Mouse (Mus musculus) CH12.LX (cell line): ENCODE measurements around the gene Clcn6. TPM values are rescaled to one million over a fixed set of nuclear protein-coding genes. Genes with fewer than 3 reads are reported as not detected.

Experiments used
- DNase-seq: peaks from one replicate; pipeline ENCODE4 v3.0.0-alpha.2; 2013; ENCODE audit errors: extremely low read depth
- H3K27ac ChIP-seq: 2 replicates; pipeline ENCODE4 v1.5.1; 2012; ENCODE audit warnings: low read depth, mild to moderate bottlenecking, control low read depth, moderate library complexity; ENCODE audit not compliant: insufficient read depth
- H3K27me3 ChIP-seq: replicated peaks from 2 replicates; pipeline ENCODE3; 2012; ENCODE audit warnings: inconsistent platforms
- H3K36me3 ChIP-seq, 2 experiments: replicated peaks in 1 of 2; 2 replicates each; pipeline versions ENCODE3 to v1.6.1; 2012; ENCODE audit warnings: inconsistent platforms in 1 of 2, low read length in 1 of 2, mild to moderate bottlenecking in 1 of 2, mixed read lengths in 1 of 2, moderate library complexity in 1 of 2; ENCODE audit not compliant: control insufficient read depth in 1 of 2, insufficient read depth in 1 of 2
- H3K4me1 ChIP-seq, 2 experiments: 2 replicates each; pipeline ENCODE4 v1.6.1; 2012; ENCODE audit warnings: inconsistent platforms in 1 of 2, moderate library complexity in 1 of 2; ENCODE audit not compliant: insufficient read depth in 2 of 2, control insufficient read depth in 1 of 2
- H3K4me2 ChIP-seq: 2 replicates; pipeline ENCODE4 v1.6.1; 2012; ENCODE audit warnings: low read depth, mild to moderate bottlenecking, control low read depth; ENCODE audit not compliant: poor library complexity, insufficient read depth, severe bottlenecking
- H3K4me3 ChIP-seq, 3 experiments: fragments of 150-350 bp in 1 of 3; sonication (generic) in 1 of 3; replicated peaks in 1 of 3; 2 replicates each; pipeline versions ENCODE3 to v1.5.1; 2011 to 2012; ENCODE audit warnings: low read depth in 2 of 3, low read length in 2 of 3, mild to moderate bottlenecking in 2 of 3, moderate library complexity in 2 of 3, control low read depth in 1 of 3, improper control_type of control experiment in 1 of 3, inconsistent platforms in 1 of 3, mixed read lengths in 1 of 3; ENCODE audit not compliant: poor library complexity in 1 of 3
- H3K79me2 ChIP-seq: replicated peaks from 2 replicates; pipeline ENCODE4 v1.6.1; 2012; ENCODE audit warnings: mild to moderate bottlenecking, moderate library complexity; ENCODE audit not compliant: control insufficient read depth, poor library complexity, insufficient read depth, severe bottlenecking; ENCODE audit errors: extremely low read depth
- H3K9ac ChIP-seq: 2 replicates; pipeline ENCODE4 v1.6.1; 2012; ENCODE audit warnings: low read depth, mild to moderate bottlenecking, control low read depth, moderate library complexity; ENCODE audit not compliant: insufficient read depth
- H3K9me3 ChIP-seq: replicated peaks from 2 replicates; pipeline ENCODE3; 2012; ENCODE audit warnings: low read length, inconsistent platforms, mixed read lengths
- BHLHE40 ChIP-seq: IDR thresholded peaks from 2 replicates; pipeline ENCODE4 v1.6.1; 2011; ENCODE audit warnings: mild to moderate bottlenecking, low read depth, low read length, improper control_type of control experiment
- CHD2 ChIP-seq: IDR thresholded peaks from 2 replicates; pipeline ENCODE4 v1.6.1; 2011; ENCODE audit warnings: low read length, improper control_type of control experiment
- HCFC1 ChIP-seq: IDR thresholded peaks from 2 replicates; pipeline ENCODE4 v1.6.1; 2012; ENCODE audit warnings: low read depth, mild to moderate bottlenecking, inconsistent platforms, low read length, improper control_type of control experiment
- IRF4 ChIP-seq: IDR thresholded peaks from 2 replicates; pipeline ENCODE4 v1.6.1; 2014; ENCODE audit warnings: low read depth, mild to moderate bottlenecking, inconsistent platforms, low read length, improper control_type of control experiment
- JUND ChIP-seq: conservative IDR thresholded peaks from 2 replicates; pipeline ENCODE4 v1.6.1; 2011; ENCODE audit warnings: low read depth, low read length, improper control_type of control experiment
- KAT2A ChIP-seq: IDR thresholded peaks from 2 replicates; pipeline ENCODE4 v1.6.1; 2012; ENCODE audit warnings: low read length, improper control_type of control experiment, inconsistent platforms; ENCODE audit not compliant: insufficient replicate concordance
- MAFK ChIP-seq: IDR thresholded peaks from 2 replicates; pipeline ENCODE4 v1.6.1; 2011; ENCODE audit warnings: low read length, improper control_type of control experiment; ENCODE audit not compliant: insufficient replicate concordance
- MAX ChIP-seq: IDR thresholded peaks from 2 replicates; pipeline ENCODE4 v1.6.1; 2011; ENCODE audit warnings: low read length, improper control_type of control experiment
- MAZ ChIP-seq: IDR thresholded peaks from 2 replicates; pipeline ENCODE4 v1.6.1; 2012; ENCODE audit warnings: low read depth, mild to moderate bottlenecking, inconsistent platforms, low read length, improper control_type of control experiment, moderate library complexity
- MYC ChIP-seq: IDR thresholded peaks from 2 replicates; pipeline ENCODE4 v1.6.1; 2011; ENCODE audit warnings: low read depth, mild to moderate bottlenecking, improper control_type of control experiment, low read length
- PAX5 ChIP-seq: IDR thresholded peaks from 2 replicates; pipeline ENCODE4 v1.6.1; 2012; ENCODE audit warnings: low read length, inconsistent platforms, mixed read lengths
- POLR2AphosphoS2 ChIP-seq: IDR thresholded peaks from 2 replicates; pipeline ENCODE4 v1.6.1; 2011; ENCODE audit warnings: low read depth, low read length, improper control_type of control experiment
- SIN3A ChIP-seq: IDR thresholded peaks from 2 replicates; pipeline ENCODE4 v1.6.1; 2012; ENCODE audit warnings: low read length, improper control_type of control experiment, inconsistent platforms
- SMC3 ChIP-seq: IDR thresholded peaks from 2 replicates; pipeline ENCODE4 v1.6.1; 2011; ENCODE audit warnings: low read depth, low read length, improper control_type of control experiment
- ZC3H11A ChIP-seq: IDR thresholded peaks from 2 replicates; pipeline ENCODE4 v1.6.1; 2012; ENCODE audit warnings: low read depth, mild to moderate bottlenecking, inconsistent platforms, low read length, improper control_type of control experiment
- ZKSCAN1 ChIP-seq: IDR thresholded peaks from 2 replicates; pipeline ENCODE4 v1.6.1; 2012; ENCODE audit warnings: low read depth, inconsistent platforms, low read length, improper control_type of control experiment, borderline replicate concordance
- ZNF384 ChIP-seq: IDR thresholded peaks from 2 replicates; pipeline ENCODE4 v1.6.1; 2012; ENCODE audit warnings: low read depth, low read length, improper control_type of control experiment, inconsistent platforms
- dilution Hi-C: fragments of 300-500 bp; cut with MboI; formaldehyde crosslinking; loops from 2 replicates; pipeline ENCODE4 v1.14.3; 2020; ENCODE audit warnings: low sequenced_read_pairs; ENCODE audit not compliant: extremely low pct_unique_long_range_greater_than_20kb, extremely low pct_ligation_motif_present
- in situ Hi-C: fragments of 300-500 bp; cut with MboI; formaldehyde crosslinking; loops from 3 replicates; pipeline ENCODE4 v1.14.3; 2019; ENCODE audit warnings: low sequenced_read_pairs, low pct_ligation_motif_present, low pct_unique_long_range_greater_than_20kb, mixed read lengths
- polyA plus RNA-seq: library from polyadenylated mRNA; unstranded; fragments of >175 nt; gene quantifications from 2 replicates; pipeline ENCODE4 v1.2.1, GENCODE M21; 2012; ENCODE audit warnings: low read depth; ENCODE audit not compliant: insufficient read length
- total RNA-seq, 2 experiments: library from RNA; depleted of rRNA; stranded (reverse); fragments of 300-350 nt in 1 of 2; fragments of >200 nt in 1 of 2; gene quantifications; 2 replicates each; pipeline ENCODE4 v1.2.3; 2012 to 2014

Clcn6 gene
- total and polyA plus RNA-seq, 3 experiments, result 4.8 to 10.6 (median 5.7) TPM

GRCm38 (mm10) chr4:147969337-147969736 is 69.3 kb downstream of the Clcn6 start:
- no peak overlapping the region for H3K4me2 ChIP-seq
- in situ Hi-C loops (no loop called here), dilution Hi-C loops (no loop called here)
- H3K27me3 ChIP-seq, result peaks cover 67% of the 10 kb centered on the region
- no peak overlapping the region for H3K27ac ChIP-seq
- no peaks in the 10 kb centered on the region for H3K79me2 ChIP-seq
- TF ChIP-seq ZKSCAN1 (no peak), HCFC1 (no peak), JUND (no peak), ZC3H11A (no peak), KAT2A (no peak), CHD2 (no peak), SMC3 (no peak), MAZ (no peak), ZNF384 (no peak), SIN3A (no peak)
- H3K4me3 ChIP-seq, result no peak overlapping the region
- no peaks in the 10 kb centered on the region for H3K4me1 ChIP-seq
- H3K9ac ChIP-seq, result no peak overlapping the region
- peaks cover 10% of the 10 kb centered on the region for H3K9me3 ChIP-seq
- DNase-seq, result no peak
- no peaks in the 10 kb centered on the region for H3K36me3 ChIP-seq

DNA sequence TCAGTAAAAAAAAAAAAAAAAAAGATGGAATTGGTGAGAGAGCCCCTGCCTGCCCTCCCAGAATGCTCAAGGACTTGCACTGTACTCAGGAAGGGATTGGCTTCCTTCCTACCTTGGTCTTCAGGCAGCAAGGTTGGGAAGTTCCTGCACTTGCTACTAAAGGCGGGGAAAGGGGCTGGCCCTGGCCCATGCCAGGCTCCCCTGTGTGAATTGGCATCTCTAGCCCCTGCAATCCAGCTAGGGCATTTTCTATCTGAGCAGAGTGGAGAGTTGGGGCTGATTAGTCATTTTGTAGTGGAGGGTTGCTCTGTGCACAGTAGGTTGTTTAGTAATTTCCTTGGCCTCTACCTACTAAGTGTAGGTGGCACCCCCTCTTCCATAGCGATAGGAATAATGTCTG is 69.8 kb downstream of the Clcn6 start:
- DNase-seq, result no peak
- dilution Hi-C loops (no loop called here), in situ Hi-C loops (no loop called here)
- no peak overlapping the region for H3K4me3 ChIP-seq
- peaks cover 69% of the 10 kb centered on the region for H3K27me3 ChIP-seq
- no peak overlapping the region for H3K27ac ChIP-seq
- peaks cover 6% of the 10 kb centered on the region for H3K9me3 ChIP-seq
- no peaks in the 10 kb centered on the region for H3K4me1 ChIP-seq
- H3K36me3 ChIP-seq, result no peaks in the 10 kb centered on the region
- no peaks in the 10 kb centered on the region for H3K79me2 ChIP-seq
- no peak for TF ChIP-seq PAX5
- TF ChIP-seq BHLHE40, result no peak
- no peak for TF ChIP-seq MAFK
- TF ChIP-seq MAX, result no peak
- TF ChIP-seq CHD2, result no peak
- TF ChIP-seq MYC, result no peak
- TF ChIP-seq MAZ, result no peak
- no peak for TF ChIP-seq POLR2AphosphoS2
- no peak for TF ChIP-seq HCFC1
- no peak for TF ChIP-seq SMC3
- no peak for TF ChIP-seq IRF4
- no peak overlapping the region for H3K9ac ChIP-seq
- H3K4me2 ChIP-seq, result no peak overlapping the region
